Mouse (Mus musculus) left cerebral cortex, adult 9 months (tissue): ENCODE results near the gene Actr2.
"Not testable (repeated sequence)": the region's sequence is repeated elsewhere in the genome, so short reads cannot be mapped to it uniquely, and the experiment has no call there.

Experiments used
- DNase-seq, 2 experiments: peaks; one replicate each; pipeline ENCODE4 v3.0.0; 2022; ENCODE audit warnings: low spot score in 2 of 2

The Actr2 gene

GRCm38 (mm10) chr11:20112741-20113480 is at the start of gene Actr2:
TSS of gene Actr2 (minus strand) at chr11:20112913.
- DNase-seq: peak; percentile 87 to 96

- DNase-seq: no peak
Observed at GRCm38 (mm10) chr11:20158879-20159278, 46.2 kb upstream of the Actr2 start.

DNA sequence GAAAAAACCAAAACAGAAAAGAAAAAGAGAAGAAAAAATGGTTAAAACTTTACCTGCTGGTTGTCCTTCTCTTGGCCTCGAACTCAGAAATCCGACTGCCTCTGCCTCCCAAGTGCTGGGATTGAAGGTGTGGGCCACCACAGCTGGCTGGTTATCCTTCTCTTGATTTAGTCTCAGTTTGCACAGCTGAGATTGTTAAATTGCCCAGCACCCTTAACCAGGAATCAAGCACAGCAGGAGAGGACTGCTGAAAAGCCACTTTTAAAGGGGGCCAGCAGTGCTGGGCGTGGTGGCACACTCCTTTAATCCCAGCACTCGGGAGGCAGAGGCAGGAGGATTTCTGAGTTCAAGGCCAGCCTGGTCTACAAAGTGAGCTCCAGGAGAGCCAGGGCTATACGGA is 40.8 kb upstream of the Actr2 start:
- DNase-seq: not testable (repeated sequence)

GRCm38 (mm10) chr11:20152107-20152901 is 39.6 kb upstream of the Actr2 start:
- no peak for DNase-seq

DNA sequence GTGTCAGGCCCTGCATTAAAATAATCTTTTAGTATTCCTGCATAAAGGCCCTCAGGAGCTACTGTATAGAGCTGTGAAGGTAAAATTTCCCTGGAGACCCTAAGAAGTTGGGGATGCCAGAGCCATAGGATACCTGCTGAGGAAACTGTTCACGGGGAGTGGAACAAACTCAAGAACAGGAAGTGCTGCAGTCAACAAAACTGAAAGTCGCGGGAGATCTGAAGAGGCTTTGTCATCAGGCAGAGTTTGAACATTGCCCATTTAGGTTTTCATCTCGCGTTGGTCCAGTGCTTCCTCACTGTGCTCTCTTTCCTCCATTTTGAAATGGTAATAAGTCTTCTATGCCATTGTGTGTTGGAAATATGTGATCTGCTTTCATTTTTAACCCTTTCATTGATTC is 38.6 kb upstream of the Actr2 start:
- no peak for DNase-seq

- DNase-seq: no peak
Observed at GRCm38 (mm10) chr11:20149936-20150335, 37.2 kb upstream of the Actr2 start.

- DNase-seq: no peak
Observed at GRCm38 (mm10) chr11:20145383-20145782, 32.7 kb upstream of the Actr2 start.

GRCm38 (mm10) chr11:20144536-20145263 is 32.0 kb upstream of the Actr2 start:
- no peak for DNase-seq

GRCm38 (mm10) chr11:20143687-20144086 is 31.0 kb upstream of the Actr2 start:
- DNase-seq: not testable (repeated sequence)

GRCm38 (mm10) chr11:20142516-20142915 is 29.8 kb upstream of the Actr2 start:
- no peak for DNase-seq

DNA sequence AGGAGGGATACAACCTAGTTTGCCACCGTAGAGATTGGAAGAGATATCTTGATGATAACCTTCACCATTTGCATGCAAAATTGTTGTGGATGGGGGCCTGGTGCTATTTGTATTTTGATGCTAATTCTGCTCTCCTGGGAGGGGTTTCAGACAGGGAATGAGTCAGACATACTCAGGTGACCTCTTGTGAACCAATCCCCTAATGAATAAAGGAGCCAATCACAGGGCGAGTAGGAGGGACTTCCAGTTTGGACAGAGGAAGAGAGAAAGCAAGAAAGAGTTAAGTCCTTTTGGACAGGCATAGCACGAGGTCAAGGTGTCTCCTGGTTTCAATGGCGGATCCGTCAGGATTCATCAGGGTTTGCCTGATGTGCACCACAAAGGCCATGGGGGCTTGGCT is 27.6 kb upstream of the Actr2 start:
- no peak for DNase-seq

- DNase-seq: no peak
Observed at GRCm38 (mm10) chr11:20139711-20140110, 27.0 kb upstream of the Actr2 start.

- DNase-seq: no peak
Observed at GRCm38 (mm10) chr11:20138498-20139208, 25.9 kb upstream of the Actr2 start.

GRCm38 (mm10) chr11:20137872-20138271 is 25.2 kb upstream of the Actr2 start:
- no peak for DNase-seq

- DNase-seq: no peak
Observed at GRCm38 (mm10) chr11:20136314-20136713, 23.6 kb upstream of the Actr2 start.

- not testable (repeated sequence) for DNase-seq
Observed at GRCm38 (mm10) chr11:20134869-20135268, 22.2 kb upstream of the Actr2 start.

GRCm38 (mm10) chr11:20133721-20134120 is 21.0 kb upstream of the Actr2 start:
- no peak for DNase-seq

- peak; percentile 27 to 89 for DNase-seq
Observed at GRCm38 (mm10) chr11:20132955-20133562, 20.3 kb upstream of the Actr2 start.

DNA sequence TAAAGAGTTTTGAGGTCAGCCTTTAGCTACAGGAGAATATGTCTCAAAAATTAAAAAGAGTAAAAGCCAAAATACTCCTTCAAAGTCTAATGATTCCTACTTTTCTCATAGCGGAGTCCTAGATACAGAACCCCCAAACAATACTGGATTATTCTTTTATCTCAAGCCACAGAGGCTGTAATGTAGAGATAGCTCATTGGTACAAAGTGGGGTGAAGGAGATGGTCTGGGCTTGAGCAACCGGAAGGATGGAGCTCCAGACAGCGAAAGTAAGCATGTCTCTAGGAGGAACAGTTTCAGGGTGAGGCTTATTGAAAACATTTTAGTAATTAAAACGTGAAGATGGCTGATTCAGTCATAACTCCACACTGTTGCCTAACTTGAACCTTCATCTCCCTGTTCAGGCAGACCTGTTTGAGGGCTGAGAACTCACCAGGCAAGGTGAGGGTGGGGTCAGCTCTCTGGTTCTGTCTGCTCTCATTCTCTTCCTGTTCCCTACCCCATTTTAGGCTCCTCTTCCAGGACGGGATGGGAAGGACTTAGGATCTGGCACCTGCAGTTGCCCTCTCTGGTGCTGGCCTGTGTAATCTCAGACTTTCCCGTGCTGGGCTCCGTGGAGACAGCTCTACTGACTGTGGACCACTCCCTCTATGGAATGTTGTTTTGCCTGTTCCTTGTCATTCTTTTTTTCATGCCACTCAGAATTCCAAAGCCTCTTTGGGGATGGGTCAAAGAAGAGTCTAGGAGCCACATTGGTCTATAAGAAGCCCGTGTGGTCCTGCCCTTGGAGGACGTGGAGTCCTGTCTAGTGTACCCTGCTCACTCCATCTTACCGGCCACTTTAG is 14.2 kb upstream of the Actr2 start:
- no peak for DNase-seq

GRCm38 (mm10) chr11:20125423-20125822 is 12.7 kb upstream of the Actr2 start:
- DNase-seq: no peak
